Mouse (Mus musculus) thymus, adult 2 months (tissue): ENCODE measurements around the gene Trpd52l3. TPM values are rescaled to one million over a fixed set of nuclear protein-coding genes. Genes with fewer than 3 reads are reported as not detected.

Experiments used
- DNase-seq: peaks from one replicate; pipeline ENCODE4 v3.0.0; 2021
- H3K27ac ChIP-seq: fragments of 200-500 bp; 2 replicates; pipeline ENCODE4 v1.5.1; 2012; ENCODE audit warnings: low read length, control low read depth; ENCODE audit not compliant: control insufficient read depth, insufficient read depth
- H3K27me3 ChIP-seq: fragments of 200-500 bp; 2 replicates; pipeline ENCODE4 v1.6.1; 2012; ENCODE audit warnings: mild to moderate bottlenecking, low read length, moderate library complexity, mixed read lengths; ENCODE audit not compliant: control insufficient read depth, insufficient read depth
- H3K36me3 ChIP-seq: fragments of 200-500 bp; 2 replicates; pipeline ENCODE4 v1.6.1; 2012; ENCODE audit warnings: mild to moderate bottlenecking, low read length, moderate library complexity; ENCODE audit not compliant: control insufficient read depth, insufficient read depth
- H3K4me1 ChIP-seq: fragments of 200-500 bp; replicated peaks from 2 replicates; pipeline ENCODE4 v1.6.1; 2012; ENCODE audit warnings: low read length; ENCODE audit not compliant: control insufficient read depth, insufficient read depth
- H3K4me3 ChIP-seq: fragments of 200-500 bp; 2 replicates; pipeline ENCODE4 v1.5.1; 2012; ENCODE audit warnings: mild to moderate bottlenecking, low read length, control low read depth, moderate library complexity; ENCODE audit not compliant: control insufficient read depth, insufficient read depth
- CTCF ChIP-seq: fragments of 200-500 bp; IDR thresholded peaks from 2 replicates; pipeline ENCODE4 v1.5.1; 2012; ENCODE audit warnings: mild to moderate bottlenecking, control low read depth, low read length, moderate library complexity, borderline replicate concordance; ENCODE audit not compliant: control insufficient read depth, poor library complexity, insufficient read depth; ENCODE audit errors: extremely low read depth
- POLR2A ChIP-seq: fragments of 200-500 bp; IDR thresholded peaks from 2 replicates; pipeline ENCODE4 v1.6.1; 2012; ENCODE audit warnings: mild to moderate bottlenecking, low read length, control low read depth, moderate library complexity; ENCODE audit not compliant: control insufficient read depth, poor library complexity, insufficient read depth; ENCODE audit errors: extremely low read depth
- whole genome bisulfite sequencing: fragments of 180-500 bp; shearing (Covaris S2); methylation state at CpG from one replicate; pipeline ENCODE4 v1.1.7; 2018; 5-methylcytosine and 5-hydroxymethylcytosine counted together
- polyA plus RNA-seq: library from polyadenylated mRNA; depleted of rRNA; stranded (reverse); fragments of >200 nt; gene quantifications from 2 replicates; pipeline ENCODE4 v1.2.3, GENCODE M21; 2012

The Trpd52l3 gene
- polyA plus RNA-seq, 1 experiment = 0.07 TPM

- H3K4me1 ChIP-seq = peaks cover 7% of the 10 kb centered on the region
- H3K27me3 ChIP-seq = no peaks in the 10 kb centered on the region
- no peaks in the 10 kb centered on the region for H3K36me3 ChIP-seq
- no peak overlapping the region for H3K4me3 ChIP-seq
- TF ChIP-seq POLR2A (no peak), CTCF (no peak)
- WGBS = 95% methylated on average over 11 of the region's 11 CpGs
- H3K27ac ChIP-seq = no peak overlapping the region
- DNase-seq = no peak
These were observed 25.6 kb downstream of the Trpd52l3 start for GRCm38 (mm10) chr19:30029002-30029710.

GRCm38 (mm10) chr19:30029894-30030635 is 26.5 kb downstream of the Trpd52l3 start, which contains the start of gene Uhrf2:
Uhrf2 (plus strand) TSS chr19:30030513.
- 6% methylated on average over 74 of the region's 74 CpGs for WGBS
- TF ChIP-seq CTCF (no peak), POLR2A (peak; percentile 93)
- H3K27ac ChIP-seq = peak within 1 kb of the TSS; percentile 55
- peak; percentile 96 for DNase-seq
- no peaks in the 10 kb centered on the region for H3K27me3 ChIP-seq
- H3K4me3 ChIP-seq = peak within 1 kb of the TSS; percentile 87
- peaks cover 8% of the 10 kb centered on the region for H3K4me1 ChIP-seq
- no peaks in the 10 kb centered on the region for H3K36me3 ChIP-seq

- no peaks in the 10 kb centered on the region for H3K27me3 ChIP-seq
- peak; percentile 32 for DNase-seq
- TF ChIP-seq CTCF (no peak), POLR2A (no peak)
- no peaks in the 10 kb centered on the region for H3K36me3 ChIP-seq
- peak overlapping the region; percentile 28 for H3K27ac ChIP-seq
- peaks cover 10% of the 10 kb centered on the region for H3K4me1 ChIP-seq
- WGBS = under 1% methylated on average over 91 of the region's 92 CpGs
- H3K4me3 ChIP-seq = peak overlapping the region; percentile 87
These were observed 27.3 kb downstream of the Trpd52l3 start for GRCm38 (mm10) chr19:30030636-30031467.

- no peak overlapping the region for H3K27ac ChIP-seq
- no peaks in the 10 kb centered on the region for H3K36me3 ChIP-seq
- WGBS = under 1% methylated on average over 7 of the region's 7 CpGs
- H3K4me3 ChIP-seq = peak overlapping the region; percentile 87
- DNase-seq = no peak
- H3K4me1 ChIP-seq = peaks cover 10% of the 10 kb centered on the region
- TF ChIP-seq CTCF (no peak), POLR2A (no peak)
- no peaks in the 10 kb centered on the region for H3K27me3 ChIP-seq
These were observed 27.9 kb downstream of the Trpd52l3 start for GRCm38 (mm10) chr19:30031468-30031931.

GRCm38 (mm10) chr19:30032206-30032605 is 28.6 kb downstream of the Trpd52l3 start:
- H3K4me3 ChIP-seq = no peak overlapping the region
- no peaks in the 10 kb centered on the region for H3K36me3 ChIP-seq
- no peak overlapping the region for H3K27ac ChIP-seq
- no peaks in the 10 kb centered on the region for H3K27me3 ChIP-seq
- TF ChIP-seq POLR2A (no peak), CTCF (no peak)
- no peak for DNase-seq
- WGBS = 63% methylated on average over 3 of the region's 3 CpGs
- H3K4me1 ChIP-seq = peaks cover 10% of the 10 kb centered on the region

GRCm38 (mm10) chr19:30035361-30035760 is 31.8 kb downstream of the Trpd52l3 start:
- Histone ChIP-seq H3K27ac (no peak overlapping the region), H3K4me1 (peaks cover 6% of the 10 kb centered on the region; the same call in 1 of the 2 replicates), H3K27me3 (no peaks in the 10 kb centered on the region), H3K36me3 (no peaks in the 10 kb centered on the region), H3K4me3 (no peak overlapping the region)
- WGBS = 74% methylated on average over 3 of the region's 3 CpGs
- no peak for DNase-seq
- TF ChIP-seq POLR2A (no peak), CTCF (no peak)
